Mouse (Mus musculus): Measurements from ENCODE around the gene Pycr1.

The Pycr1 gene

DNA sequence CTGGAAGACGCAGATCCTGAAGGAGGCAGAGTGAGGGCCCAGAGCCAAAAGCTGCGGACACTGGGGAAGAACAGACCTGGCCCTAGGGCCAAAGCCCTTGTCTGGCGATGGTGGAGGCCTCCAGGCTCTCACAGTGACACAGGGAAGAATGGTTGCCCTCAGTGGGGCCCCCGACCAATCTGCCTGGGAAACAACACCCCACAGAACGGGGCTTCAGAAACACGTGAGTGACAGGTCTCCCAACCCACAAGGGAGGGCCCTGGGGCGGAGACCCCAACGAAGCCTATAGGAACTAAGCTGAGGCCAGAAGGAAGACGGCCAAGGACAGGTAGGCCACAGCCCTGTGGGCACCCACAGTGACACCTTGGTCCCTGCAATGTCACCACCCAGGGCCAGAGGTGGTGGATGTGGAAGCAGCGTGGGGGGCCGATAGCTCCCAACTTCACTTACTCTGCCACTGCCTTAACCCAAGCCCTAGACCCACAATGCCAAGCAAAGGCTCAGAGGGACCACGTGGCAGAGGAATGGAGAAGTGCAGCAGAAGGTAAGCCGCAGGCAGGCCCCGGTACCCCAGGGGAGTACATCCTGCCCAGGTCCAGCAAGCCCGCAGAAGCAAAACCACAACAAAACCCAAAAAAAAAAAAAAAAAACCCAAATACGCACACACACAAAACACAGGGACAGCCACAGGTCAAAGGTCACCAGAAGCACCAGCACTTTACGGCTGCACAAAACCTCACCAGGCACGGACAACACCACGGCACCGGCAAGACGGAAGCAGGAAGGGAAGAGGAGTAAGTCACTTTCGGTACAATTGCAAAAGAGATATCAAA lies 15.9 kb downstream of the Pycr1 start:
- DNase-seq (ENCODE audit: low read depth, low spot score) = peak; percentile 88

DNA sequence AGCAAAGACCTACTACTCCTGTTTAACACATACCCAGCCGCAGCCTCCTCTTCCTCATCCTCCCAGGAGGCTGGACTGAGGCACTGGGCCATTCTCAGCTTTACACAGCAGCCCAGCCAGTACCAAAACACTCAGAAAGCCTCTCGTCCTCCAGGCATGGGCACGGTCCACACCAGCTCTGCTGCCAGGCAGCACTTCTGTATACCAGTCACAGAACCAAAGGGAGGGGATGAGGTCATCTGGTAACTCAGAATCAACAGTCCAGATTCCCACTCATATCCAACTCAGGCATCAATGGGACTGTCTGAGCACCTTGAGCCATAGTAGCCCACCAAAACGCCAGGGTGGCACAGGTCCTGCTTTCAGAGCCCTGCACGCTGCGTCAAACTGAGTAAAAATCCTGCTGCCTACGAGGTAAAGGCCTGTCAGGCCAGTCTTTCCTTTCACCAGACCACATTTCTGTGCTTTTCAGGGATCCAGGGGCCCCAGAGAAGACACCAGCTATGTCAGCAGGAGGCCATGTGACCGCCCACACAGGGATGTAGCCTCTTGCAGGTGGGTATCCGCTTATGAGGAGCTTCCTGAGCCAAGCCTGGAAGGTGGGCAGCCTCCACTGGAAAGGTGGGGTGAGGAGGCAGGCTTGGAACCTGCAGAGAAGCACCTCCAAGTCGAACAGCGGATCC lies 16.6 kb downstream of the Pycr1 start:
- no peak for DNase-seq (ENCODE audit: low read depth, low spot score)

DNA sequence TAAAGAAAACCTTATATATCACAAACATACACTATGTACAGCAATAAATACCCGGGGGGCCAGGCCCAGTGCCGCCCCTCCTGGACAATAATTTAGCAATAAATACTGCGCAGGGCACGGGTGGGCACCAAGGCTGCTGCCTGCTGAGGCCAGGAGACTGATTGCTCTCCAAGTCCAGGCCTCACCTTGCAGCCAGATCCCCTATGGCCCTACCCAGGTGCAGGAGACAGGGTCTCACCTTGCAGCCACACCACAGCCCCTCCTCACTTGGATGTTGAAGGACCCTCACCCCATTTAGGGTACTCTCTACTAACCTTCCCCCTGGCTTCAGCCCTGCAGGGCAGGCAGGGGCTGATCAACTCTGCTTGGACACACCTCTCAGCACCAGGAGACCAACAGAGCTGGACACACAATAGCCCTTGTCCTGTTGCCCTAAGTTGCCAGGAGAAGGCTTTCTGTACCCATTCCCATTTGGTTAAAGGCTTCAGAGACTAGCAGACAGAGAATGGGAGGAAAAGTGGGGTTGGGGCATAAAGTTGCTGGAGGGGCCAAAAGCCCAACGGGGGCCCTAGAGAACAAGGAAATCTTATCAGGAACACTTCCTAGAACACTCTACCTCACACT lies 18.3 kb downstream of the Pycr1 start, which contains the start of gene Sirt7:
Gene Sirt7 (minus strand): TSS at position 89 of the 624 bp plus-strand sequence.
- no peak for DNase-seq (ENCODE audit: low read depth, low spot score)

DNA sequence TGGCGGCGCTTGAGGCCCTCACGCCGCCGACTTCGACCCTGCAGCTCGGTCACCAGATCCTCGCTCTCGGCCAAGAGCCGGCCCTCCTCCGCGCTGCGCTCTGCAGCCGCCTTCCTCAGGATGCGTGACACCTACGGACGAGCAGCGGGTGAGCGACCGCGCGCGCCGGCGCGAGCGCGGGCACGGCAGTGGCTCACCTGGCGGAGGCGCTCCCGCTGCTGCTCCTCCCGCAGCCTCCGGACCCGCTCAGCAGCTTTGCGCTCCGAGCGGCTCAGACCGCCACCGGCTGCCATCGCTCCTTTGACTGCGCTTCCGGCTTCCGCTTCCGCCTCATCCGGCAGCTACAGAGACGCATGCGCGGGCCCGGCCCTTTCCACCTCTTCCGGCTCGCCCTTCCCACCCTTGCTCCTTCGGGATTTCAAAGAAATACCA lies 18.9 kb downstream of the Pycr1 start:
- DNase-seq (ENCODE audit: low read depth, low spot score) = peak; percentile 88

DNA sequence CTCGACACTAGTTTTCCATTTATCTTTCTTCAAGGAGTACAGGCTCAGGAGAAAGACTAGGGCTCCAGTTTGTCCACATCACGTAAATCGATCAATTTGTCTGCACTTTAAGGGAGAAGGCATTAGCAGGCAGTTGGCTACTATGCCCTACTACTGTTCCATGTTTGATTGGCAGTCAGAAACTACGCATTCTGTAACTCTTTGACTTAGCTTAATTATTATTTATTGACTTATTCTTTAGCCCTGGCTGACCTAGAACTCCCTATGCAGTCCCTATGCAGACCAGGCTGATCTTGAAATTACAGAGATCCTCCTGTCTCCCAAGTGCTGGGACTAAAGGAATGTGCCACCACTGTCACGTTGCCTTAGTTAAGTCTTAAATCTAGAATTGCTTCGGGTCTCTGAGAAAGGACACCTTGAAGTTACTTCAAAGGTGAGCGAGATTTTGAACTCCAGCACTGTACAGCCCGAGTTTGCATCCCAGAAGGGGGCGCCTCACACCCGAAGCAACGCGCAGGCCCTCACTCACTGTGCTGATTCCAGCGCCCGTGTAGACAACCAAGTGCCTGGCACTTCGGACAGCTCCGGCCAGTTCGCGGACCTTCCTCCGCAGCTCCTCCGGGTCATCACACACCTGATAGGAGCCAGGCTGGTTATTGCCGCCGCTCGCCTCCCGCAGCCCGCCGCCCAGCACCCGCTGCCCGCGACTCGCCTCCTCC lies 19.4 kb downstream of the Pycr1 start:
- DNase-seq (ENCODE audit: low read depth, low spot score) = peak; percentile 81

DNA sequence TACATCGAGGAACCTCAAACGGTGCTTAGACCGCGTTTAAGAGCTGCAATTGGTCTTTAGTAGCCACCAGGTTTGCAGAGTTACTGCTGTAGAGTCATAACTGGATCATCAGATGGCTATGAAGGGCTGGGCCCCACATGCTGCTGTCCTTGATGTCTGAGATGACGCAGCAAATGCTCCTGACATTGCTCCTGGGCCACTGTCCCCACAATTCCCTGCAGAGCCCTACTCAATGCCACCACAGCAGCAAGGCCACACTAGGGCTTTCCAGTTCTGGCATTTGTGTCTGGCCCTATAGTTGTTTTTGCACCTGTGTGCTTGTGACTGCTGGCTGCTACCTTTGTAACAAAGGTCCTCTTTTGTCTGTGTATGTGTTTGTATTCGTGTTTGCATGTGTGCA lies 20.8 kb downstream of the Pycr1 start:
- no peak for DNase-seq (ENCODE audit: low read depth, low spot score)

DNA sequence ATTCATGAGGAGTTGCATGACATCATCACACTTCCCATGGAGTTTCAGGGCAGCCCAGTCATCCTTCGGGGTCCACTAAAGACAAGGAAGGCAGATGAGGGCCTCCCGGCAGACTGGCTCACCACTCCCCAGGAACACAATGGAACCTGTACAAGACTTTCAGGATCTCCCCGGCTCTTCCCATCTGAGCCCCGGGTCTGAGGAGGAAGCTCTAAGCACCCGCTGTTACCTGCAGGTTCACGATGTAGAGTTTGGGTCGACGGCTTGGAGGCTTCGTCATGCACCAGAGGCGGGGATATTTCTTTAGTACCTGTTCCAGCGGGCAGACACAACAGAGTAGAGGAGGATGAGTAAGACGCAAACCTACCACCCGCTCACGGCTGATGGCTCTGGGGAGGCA lies 23.4 kb downstream of the Pycr1 start:
- DNase-seq (ENCODE audit: low read depth, low spot score) = no peak

DNA sequence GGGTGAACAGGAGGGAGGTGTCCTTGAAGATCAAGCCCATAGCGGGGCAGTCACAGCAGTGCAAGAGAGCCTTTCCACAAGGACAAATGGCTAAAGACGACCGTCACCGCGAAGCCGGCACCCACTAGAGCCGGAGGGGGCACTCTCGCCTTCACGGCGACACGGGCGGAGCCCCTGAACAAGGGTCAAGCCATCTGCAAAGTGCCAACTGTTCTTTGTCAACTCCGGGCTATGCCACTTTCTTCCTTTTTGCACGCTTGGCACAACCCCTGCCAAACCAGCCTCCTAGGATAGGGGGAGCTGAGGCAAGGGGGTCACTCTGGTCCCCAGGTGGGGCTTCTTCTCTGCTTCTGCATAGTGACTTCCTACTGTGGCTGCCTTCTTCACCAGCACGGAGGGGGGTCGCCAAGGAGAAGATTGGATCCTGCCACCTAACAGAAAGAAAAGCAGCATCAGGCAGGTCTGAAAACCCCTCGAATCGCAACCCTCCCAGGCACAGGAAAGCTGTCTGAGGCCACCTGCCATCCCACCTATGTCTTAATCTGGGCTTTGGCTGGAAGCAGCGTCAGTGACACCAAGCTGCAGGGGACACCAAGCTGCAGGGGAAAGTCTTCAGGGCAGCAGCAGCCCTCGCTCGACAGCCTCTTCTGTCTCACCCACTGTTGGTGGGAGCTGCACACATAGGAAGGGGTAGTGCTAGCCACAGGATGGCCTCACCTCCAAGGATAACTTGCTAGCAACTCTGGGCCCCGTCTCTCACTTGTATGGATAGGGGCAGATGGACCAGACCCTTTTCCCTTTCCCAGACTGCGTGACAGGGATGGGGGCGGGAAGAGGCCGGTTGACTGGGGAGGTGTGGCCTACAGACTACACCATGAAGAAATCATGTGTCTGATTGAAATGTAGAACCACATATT lies 24.7 kb downstream of the Pycr1 start:
- DNase-seq (ENCODE audit: low read depth, low spot score) = no peak

DNA sequence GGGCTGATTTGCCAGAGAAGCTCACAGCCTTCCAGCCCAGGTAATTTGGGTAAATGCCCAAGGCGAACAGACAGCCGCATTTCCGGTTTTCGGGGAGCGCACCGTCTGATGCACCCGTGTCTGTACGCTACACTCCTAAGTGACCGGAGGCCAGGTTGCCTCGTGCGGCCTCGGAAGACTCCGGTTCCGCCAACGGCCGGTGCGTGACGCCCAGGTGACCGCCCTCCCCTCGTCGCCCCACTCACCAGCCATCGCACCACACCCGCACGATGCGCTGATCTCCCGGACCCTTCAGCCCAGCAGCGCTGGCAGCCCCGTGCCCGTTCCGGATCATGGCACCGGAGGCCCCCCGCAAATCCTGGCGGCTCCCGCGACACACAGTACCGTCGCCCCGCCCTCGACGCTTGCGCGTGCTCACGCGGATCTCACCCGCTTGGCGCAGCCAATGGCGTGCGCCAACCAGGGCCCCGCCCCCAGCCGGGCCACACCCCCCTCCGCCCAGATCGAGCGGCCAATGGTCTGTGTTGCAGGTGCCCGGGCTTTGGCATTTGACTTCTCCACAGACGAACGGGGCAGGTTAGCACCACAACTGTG lies 26.0 kb downstream of the Pycr1 start, which contains the start of gene Pcyt2:
Gene Pcyt2 (minus strand): TSS at position 418 of the 594 bp plus-strand sequence.
- DNase-seq (ENCODE audit: low read depth, low spot score) = peak; percentile 95

DNA sequence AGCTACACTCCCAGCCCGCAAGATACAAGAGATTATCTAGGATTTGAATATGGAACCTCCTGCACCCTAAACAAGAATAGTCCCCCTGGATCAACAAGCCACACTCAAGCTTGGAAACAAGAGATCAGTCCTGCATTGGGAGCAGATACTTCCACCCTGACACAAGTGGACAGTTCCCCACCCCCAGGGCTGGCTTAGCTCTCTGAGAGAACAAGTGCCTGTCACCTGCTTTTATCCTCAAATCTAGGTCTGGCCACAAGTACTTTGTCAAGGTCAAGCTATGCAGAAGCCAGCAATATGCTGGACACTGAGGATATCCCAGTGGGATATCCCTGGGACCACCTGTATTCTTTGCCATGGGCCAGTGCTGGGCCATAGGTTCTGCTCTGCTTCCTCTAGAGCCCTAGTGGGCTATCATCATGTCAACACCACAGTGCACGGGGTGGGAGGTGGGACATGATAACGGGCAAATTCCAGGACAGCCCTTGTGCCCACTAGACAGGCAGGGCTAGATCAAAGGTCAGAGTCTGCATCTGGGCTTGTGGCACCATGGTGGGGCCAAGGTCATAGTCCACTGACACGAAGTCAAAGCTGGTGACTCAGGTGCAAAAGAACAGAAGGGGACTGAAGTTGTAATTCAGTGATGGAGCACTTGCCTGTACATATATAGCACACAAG lies 26.8 kb downstream of the Pycr1 start:
- no peak for DNase-seq (ENCODE audit: low read depth, low spot score)

DNA sequence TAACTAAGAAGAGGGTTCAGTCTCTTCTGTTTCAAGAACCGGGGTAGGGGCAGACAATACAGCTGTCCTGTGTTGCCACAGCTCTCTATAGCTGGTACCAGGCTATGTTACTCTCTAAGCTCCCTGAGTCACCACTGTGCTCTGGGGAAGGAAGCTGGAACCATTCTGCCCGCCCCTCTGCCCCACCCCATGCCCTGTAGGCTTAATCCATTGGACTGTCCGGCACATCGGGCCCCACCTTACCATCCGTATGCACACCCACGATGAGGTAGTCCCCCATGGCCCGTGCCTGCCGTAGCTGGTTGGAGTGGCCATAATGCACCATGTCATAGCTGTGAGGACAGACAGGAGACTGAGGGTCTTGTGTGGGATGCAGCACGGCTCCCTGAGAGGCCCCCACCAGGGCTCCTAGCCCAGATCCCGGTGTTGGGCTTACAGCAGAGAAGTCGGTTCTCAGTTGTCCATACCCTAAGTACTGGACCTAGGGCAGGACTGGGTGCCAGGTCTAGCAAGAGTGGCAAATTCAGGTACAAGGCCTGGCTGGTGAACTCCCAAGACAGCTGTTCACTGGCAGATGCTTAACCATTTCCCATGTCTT lies 27.9 kb downstream of the Pycr1 start:
- DNase-seq (ENCODE audit: low read depth, low spot score) = no peak

DNA sequence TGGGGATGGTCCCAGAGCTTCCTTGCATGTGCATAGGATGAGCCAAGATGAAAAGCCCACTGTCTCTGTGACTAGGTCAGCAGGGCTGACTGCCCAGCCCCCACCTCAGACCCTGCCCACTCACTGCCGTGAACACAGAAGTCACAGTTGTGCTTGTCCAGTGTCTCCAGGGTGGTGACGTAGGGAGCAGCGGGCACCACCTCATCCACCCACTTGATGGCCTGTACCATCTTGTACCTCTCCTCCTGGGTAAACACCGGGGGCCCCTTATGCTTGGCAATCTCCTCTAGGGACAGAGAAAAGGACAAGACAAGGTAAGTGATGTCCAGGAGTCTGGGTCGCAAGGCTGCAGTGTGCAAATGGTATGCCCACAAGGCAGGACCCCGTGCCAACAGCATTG lies 28.4 kb downstream of the Pycr1 start:
- DNase-seq (ENCODE audit: low read depth, low spot score) = no peak

DNA sequence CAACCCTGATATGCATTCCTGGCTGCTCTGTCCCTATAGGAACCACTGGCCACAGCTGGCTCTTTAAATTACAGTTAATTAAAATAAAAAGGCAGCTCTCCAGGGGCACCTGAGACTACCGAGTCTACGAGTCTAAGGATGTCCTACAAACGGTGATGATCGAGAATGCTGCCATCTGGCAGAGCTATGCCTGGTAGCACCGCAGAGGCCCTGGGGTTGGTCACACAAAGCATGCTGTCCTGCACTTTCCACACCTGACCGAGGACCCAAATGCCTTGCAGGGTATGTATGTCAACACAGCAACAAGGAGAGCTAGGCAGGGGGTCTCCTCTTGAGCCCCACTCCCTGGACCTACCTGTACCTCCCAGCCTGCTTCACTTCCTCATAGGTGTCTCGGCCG lies 29.6 kb downstream of the Pycr1 start:
- no peak for DNase-seq (ENCODE audit: low read depth, low spot score)

DNA sequence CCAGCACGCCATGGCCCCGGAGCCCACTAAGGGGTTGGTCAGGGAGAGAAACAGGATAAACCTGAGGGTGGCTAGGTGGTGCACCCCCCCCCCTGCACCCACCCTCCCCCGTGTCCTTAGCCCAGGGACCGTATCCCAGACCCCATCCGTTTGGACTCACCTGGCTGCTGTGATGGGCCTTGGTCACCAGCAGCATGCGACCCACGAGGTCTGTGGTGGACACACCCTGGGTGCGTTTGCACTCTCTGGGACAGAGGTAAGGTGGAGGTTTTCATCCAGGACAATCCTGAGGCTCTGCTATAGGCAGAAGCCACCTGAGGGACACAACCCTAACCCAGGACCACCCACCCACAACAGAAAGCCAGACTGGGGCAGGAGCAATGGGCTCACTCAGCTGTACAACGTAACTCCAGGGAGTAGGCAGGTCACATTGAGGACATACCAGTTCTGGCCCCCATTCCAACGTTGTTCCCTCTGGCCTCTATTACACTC lies 30.0 kb downstream of the Pycr1 start:
- DNase-seq (ENCODE audit: low read depth, low spot score) = no peak

DNA sequence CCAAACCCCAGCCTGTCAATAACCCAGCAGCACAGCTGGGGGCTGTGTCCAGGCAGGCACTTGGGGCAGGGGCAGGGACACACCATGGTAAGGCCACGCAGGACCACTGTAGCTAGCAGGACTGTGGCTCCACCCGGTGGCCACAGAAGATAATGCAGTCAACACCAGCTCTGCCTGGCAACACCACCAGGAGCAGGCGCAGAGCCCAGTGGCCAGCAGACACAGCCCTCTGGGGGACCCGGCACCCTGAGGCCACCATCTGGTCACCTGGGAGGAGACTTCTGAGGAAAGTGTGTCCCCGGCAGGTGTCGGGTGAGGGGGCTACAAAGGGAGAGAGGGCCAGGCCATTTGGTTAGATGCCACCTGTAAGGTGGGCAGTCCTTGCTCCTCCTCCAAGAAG lies 30.8 kb downstream of the Pycr1 start:
- peak; percentile 80 for DNase-seq (ENCODE audit: low read depth, low spot score)

DNA sequence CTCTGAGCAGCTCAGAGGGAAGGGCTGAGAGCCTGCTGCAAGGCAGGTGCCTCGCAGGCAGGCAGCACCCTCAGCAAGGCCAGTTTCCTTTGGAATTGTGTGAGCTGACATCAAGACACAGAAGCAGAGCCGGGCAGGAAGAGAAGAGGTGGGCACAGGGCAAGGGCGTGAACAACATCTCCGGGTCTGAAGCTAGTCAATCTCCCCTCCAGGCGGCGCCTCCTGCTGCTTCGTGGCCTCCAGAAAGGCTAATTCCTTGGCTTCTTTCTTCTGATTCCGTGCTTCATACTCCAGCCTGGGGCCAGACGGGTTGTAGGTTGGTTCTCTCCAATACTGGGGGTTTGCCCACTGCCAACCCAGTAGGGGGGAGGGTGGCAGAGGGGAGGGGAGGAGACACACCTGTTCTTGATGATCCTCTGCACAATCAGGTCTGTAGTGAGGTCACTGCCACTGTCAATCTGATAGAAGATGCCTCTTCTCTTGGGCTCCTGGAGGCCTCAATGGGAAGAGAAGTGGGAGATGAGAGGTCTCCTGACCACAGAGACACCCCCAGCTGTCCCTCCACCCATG lies 33.0 kb downstream of the Pycr1 start:
- no peak for DNase-seq (ENCODE audit: low read depth, low spot score)

DNA sequence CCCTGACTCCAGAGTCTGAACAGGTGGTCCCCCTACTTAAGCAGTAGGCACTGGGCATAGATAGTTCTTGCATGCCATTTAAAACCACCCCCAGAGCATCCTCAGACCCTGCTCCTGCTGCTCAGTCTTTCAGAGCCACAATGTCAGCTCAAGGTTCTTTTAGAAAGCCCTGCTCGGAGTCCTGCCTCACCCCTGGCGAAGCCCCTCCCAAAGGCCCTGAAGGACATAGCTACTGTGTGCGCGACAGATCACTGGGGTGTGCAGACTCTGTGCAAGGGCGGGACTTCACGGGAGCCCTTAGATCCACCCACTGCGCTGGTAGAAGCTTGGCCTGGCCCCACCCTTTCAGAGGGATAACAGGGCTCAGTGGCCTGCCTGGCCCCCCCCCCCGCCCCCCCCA lies 34.3 kb downstream of the Pycr1 start:
- DNase-seq (ENCODE audit: low read depth, low spot score) = no peak

DNA sequence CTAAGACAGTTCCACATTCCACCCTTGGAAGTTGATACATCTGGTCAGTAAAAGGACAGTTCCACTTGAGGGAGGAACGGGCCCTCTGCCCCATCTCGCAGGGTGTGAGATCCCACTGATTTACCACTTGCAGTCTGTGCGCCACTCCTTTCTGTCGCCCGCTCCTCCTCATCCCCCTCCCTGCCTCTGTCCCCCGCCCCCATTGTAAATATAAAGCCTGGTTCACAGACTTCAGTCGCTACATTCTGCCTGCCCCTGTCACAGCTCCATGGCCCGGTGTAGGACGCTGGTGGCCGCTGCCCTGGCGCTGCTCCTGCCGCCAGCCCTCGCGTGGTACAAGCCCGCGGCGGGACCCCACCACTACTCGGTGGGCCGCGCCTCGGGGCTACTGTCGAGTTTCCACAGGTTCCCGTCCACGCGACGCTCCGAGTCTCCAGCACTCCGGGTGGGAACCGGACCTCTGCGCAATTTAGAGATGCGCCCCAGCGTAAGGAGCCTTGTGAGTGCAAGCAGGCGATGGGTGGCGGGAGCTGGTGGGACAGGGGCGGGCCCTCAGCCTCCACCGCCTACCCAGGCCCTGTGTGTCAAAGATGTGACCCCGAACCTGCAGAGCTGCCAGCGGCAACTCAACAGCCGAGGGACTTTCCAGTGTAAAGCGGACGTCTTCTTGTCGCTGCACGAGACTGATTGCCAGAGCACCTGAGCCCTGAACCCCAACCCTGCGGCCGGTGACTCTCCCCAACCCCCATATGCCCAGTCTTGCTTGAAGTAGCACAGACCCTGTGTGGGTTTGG lies 35.1 kb downstream of the Pycr1 start, which contains the start of gene Npb:
Gene Npb (plus strand): TSS at position 237 of the 794 bp plus-strand sequence.
- DNase-seq (ENCODE audit: low read depth, low spot score) = no peak
